Mouse (Mus musculus) small intestine, adult 2 months (tissue): Measurements from ENCODE around the gene Rdh12. TPM values are rescaled to one million over a fixed set of nuclear protein-coding genes. Genes with fewer than 3 reads are reported as not detected.

ENCODE experiments used
- H3K27ac ChIP-seq: fragments of 200-500 bp; 2 replicates; pipeline ENCODE4 v1.5.1; 2012; ENCODE audit warnings: low read depth, low read length, control low read depth, inconsistent platforms; ENCODE audit not compliant: insufficient read depth
- H3K27me3 ChIP-seq: fragments of 200-500 bp; 2 replicates; pipeline ENCODE4 v1.6.1; 2012; ENCODE audit warnings: mild to moderate bottlenecking, moderate library complexity, low read length, inconsistent platforms; ENCODE audit not compliant: control insufficient read depth, insufficient read depth
- H3K36me3 ChIP-seq: fragments of 200-500 bp; 2 replicates; pipeline ENCODE4 v1.6.1; 2012; ENCODE audit warnings: mild to moderate bottlenecking, low read length, control low read depth, inconsistent platforms; ENCODE audit not compliant: control insufficient read depth, insufficient read depth
- H3K4me1 ChIP-seq: fragments of 200-500 bp; 2 replicates; pipeline ENCODE4 v1.6.1; 2012; ENCODE audit warnings: low read length, inconsistent platforms, mixed read lengths; ENCODE audit not compliant: control insufficient read depth, insufficient read depth, insufficient read length
- H3K4me3 ChIP-seq: fragments of 200-500 bp; 2 replicates; pipeline ENCODE4 v1.5.1; 2012; ENCODE audit warnings: low read depth, mild to moderate bottlenecking, control low read depth, inconsistent platforms, low read length, moderate library complexity
- CTCF ChIP-seq: fragments of 200-500 bp; IDR thresholded peaks from 2 replicates; pipeline ENCODE4 v1.5.1; 2012; ENCODE audit warnings: low read depth, mild to moderate bottlenecking, control low read depth, inconsistent platforms, low read length, moderate library complexity, mixed read lengths; ENCODE audit not compliant: insufficient replicate concordance, insufficient read length; ENCODE audit errors: extremely low read depth
- POLR2A ChIP-seq: fragments of 200-500 bp; IDR thresholded peaks from 2 replicates; pipeline ENCODE4 v1.6.1; 2012; ENCODE audit warnings: low read depth, mild to moderate bottlenecking, control low read depth, inconsistent platforms, low read length, moderate library complexity
- WGBS: fragments of 180-500 bp; shearing (Covaris S2); methylation state at CpG from one replicate; pipeline ENCODE4 v1.1.7; 2018; 5-methylcytosine and 5-hydroxymethylcytosine counted together
- polyA plus RNA-seq: library from polyadenylated mRNA; depleted of rRNA; stranded (reverse); fragments of >200 nt; gene quantifications from 2 replicates; pipeline ENCODE4 v1.2.3, GENCODE M21; 2012; rRNA removed

Gene Rdh12
- polyA plus RNA-seq: 0.44 and 0.47 TPM in 2 replicates

GRCm38 (mm10) chr12:79208703-79209464, at the start of gene Rdh12:
TSS of gene Rdh12 (plus strand) at chr12:79208914.
- WGBS: 6% methylated on average over 13 of the region's 13 CpGs
- TF ChIP-seq POLR2A (no peak), CTCF (no peak)
- Histone ChIP-seq H3K27me3 (no peaks in the 10 kb centered on the region; the same call in 1 of the 2 replicates), H3K4me1 (peaks cover 6% of the 10 kb centered on the region; the same call in 1 of the 2 replicates), H3K36me3 (no peaks in the 10 kb centered on the region), H3K4me3 (peak within 1 kb of the TSS; percentile 43), H3K27ac (no peak within 1 kb of the TSS)

DNA sequence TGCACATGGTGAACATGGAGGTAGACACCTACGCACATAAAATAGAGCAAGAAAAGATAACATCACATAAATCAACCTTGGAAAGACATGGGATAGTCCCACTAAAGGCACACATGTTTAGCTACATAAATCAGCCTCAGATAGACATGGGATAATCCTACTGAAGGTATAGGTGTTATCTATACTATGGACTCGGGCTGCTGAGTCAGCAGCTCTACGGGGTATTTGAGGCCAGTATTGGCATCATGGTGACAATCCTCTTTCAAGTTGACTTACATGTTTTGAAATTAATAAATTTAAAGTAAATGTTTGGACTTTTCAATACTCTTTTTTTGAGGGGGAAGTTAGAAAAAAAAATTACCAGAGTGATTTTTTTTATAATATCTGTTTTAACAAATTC, 45.8 kb upstream of the Rdh12 start:
- TF ChIP-seq CTCF: no peak
- TF ChIP-seq POLR2A: no peak
- WGBS: 80% methylated on average over 3 of the region's 3 CpGs
- Histone ChIP-seq H3K4me1 (no peaks in the 10 kb centered on the region; the same call in 1 of the 2 replicates), H3K27me3 (no peaks in the 10 kb centered on the region), H3K27ac (no peak overlapping the region), H3K4me3 (no peak overlapping the region), H3K36me3 (peaks cover 67% of the 10 kb centered on the region)

DNA sequence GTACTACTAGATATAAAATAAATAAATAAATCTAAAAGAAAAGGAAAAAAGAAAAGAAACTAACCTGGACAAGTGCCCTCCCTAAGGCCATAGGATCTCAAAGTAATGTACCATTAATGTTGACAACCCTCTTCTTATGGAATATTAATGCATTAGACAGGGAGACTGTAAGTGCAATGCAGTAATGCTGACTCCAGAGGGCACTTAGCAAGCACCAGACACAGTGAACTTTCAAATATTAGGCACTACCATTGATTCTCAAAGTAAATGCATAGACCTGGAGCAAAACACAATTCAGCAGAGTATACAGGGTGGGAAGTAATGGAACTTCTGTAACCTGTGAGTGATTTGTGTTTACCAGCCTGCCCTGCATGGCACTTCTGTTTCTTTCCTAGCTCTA, 39.5 kb upstream of the Rdh12 start:
- no peaks in the 10 kb centered on the region for H3K27me3 ChIP-seq
- peaks cover 2% of the 10 kb centered on the region for H3K4me1 ChIP-seq
- no peak overlapping the region for H3K4me3 ChIP-seq
- H3K36me3 ChIP-seq: peaks cover 17% of the 10 kb centered on the region
- no peak overlapping the region for H3K27ac ChIP-seq
- TF ChIP-seq CTCF: no peak
- TF ChIP-seq POLR2A: no peak

- Histone ChIP-seq H3K27ac (no peak overlapping the region), H3K4me1 (peaks cover 2% of the 10 kb centered on the region), H3K36me3 (peaks cover 8% of the 10 kb centered on the region), H3K27me3 (no peaks in the 10 kb centered on the region), H3K4me3 (no peak overlapping the region)
- 72% methylated on average over 3 of the region's 3 CpGs for WGBS
- no peak for TF ChIP-seq POLR2A
- no peak for TF ChIP-seq CTCF
Observed at GRCm38 (mm10) chr12:79170421-79170820, 38.3 kb upstream of the Rdh12 start.

- Histone ChIP-seq H3K4me1 (peaks cover 2% of the 10 kb centered on the region), H3K36me3 (peaks cover 5% of the 10 kb centered on the region), H3K27me3 (no peaks in the 10 kb centered on the region), H3K27ac (no peak overlapping the region; the same call in 1 of the 2 replicates), H3K4me3 (peak overlapping the region; percentile 90)
- TF ChIP-seq POLR2A (no peak), CTCF (no peak)
- 10% methylated on average over 12 of the region's 12 CpGs for WGBS
Observed at GRCm38 (mm10) chr12:79171269-79171995, 37.3 kb upstream of the Rdh12 start.

DNA sequence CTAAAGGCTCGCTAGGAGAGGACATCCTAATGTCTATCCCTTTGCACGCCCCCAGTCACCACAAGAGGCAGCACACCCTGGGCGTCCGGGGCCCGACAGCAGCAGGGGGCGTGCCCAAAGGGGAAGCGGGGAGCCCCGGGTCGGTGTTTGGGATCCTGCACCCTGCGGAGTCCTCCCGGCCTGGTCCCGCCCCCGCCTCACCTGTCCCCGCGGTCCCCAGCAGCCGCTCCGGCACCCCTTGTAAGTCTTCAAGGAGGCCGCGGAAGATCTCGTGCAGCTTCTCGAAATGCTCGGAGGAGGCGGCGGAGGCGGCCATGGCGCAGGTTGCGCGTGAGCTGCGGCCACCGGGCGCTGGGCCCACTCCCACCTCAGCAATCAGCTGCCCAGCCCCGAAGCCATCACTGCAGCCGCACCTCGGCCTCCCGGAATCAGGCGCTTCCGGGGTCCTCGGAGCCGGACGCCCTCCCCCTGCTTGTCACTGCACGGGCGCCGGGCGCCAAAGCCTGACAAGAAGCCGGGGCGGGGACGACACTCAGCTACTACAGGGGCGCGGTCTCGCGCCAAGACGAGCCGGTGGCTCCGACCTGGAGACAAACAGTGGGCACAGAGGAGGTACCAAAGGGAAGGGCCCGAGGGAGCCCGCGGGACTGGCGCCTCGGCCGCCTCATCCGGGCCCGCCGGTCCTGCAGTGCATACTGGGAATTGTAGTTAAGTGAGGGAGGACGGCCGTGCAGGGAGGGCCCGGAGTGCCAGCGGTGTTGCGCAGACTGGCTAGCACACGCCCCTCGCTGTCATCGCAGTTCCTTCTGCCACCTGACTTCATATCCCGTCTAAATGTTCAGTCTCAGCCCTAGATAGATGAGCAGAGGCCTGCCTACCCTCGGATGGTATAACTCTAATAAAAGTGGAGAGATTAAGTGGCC, 36.4 kb upstream of the Rdh12 start, which contains the start of gene Vti1b:
TSS of gene Vti1b (minus strand) at position 649 of the 923 bp plus-strand sequence.
- WGBS: under 1% methylated on average over 71 of the region's 73 CpGs
- peak within 1 kb of the TSS; percentile 90 for H3K4me3 ChIP-seq
- TF ChIP-seq POLR2A (peak; percentile 80; the same call in 1 of the 2 replicates), CTCF (peak; percentile 39; the same call in 1 of the 2 replicates)

More for the DNA sequence above, 36.4 kb upstream of the Rdh12 start, which contains the start of gene Vti1b:
- Histone ChIP-seq H3K4me1 (peaks cover 2% of the 10 kb centered on the region), H3K36me3 (peaks cover 5% of the 10 kb centered on the region), H3K27me3 (no peaks in the 10 kb centered on the region), H3K27ac (peak within 1 kb of the TSS; percentile 95)
